Mouse (Mus musculus) c-Kit-positive CD71-positive TER-119-positive erythroid progenitor cells, embryonic 14.5 days (primary cell): ENCODE data around the gene Cfap298.

Experiments used
- DNase-seq: peaks from one replicate; pipeline ENCODE4 v3.0.0-alpha.2; 2013; ENCODE audit warnings: low spot score

The Cfap298 gene

GRCm38 (mm10) chr16:90911766-90912165 is 23.1 kb downstream of the Cfap298 start:
- DNase-seq, result no peak

DNA sequence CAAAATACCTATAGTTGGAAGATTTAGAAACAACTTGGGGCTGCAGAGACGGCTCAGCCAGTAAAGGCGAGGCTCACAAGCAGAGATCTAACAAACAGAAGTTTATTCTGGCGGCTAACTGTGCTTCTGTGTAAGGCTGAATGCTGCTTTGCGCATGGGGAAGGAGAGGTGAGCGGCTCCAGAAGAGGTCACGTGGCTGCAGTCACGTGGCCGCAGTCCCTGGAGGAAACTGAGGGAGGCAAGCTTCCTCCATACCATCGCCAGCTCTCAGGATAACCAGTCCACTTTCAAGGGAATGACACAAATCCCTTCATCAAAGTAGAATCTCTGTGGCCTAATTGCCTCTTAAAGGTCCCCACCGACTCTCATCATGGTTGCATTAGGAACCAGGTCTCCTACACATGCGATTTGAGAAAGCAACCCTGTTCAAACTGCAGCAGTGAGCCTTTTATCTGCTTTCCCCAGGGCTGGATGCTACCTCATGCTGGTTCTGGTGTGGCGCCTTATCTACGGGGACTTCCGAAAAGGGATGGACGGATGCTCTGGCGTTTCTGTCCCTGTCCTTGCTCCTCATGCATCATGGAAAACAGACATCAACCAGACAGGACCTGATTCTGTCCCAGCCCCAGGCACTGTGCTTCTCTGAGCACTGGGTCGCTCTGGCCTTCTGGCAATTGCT is 23.9 kb downstream of the Cfap298 start:
- DNase-seq, result no peak

DNA sequence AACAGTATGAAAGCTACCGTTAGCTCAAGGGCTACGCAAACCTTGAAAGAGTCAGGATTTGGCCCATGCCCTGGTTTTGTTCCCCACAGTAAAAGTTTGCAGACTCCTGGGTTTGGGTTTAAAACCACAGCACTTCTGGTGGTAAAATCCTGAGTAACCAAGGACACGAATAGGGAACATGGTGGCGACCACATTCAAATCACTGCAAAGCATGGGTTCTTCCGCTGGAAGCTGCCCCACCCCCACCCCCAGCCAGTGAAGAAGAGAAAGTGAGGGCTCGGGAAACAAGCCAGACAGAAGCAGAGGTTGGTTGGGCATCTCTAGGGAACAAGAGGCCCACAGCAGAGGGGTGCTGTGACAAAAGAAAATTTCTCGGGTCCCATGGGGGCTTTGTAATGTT is 27.7 kb downstream of the Cfap298 start:
- no peak for DNase-seq

GRCm38 (mm10) chr16:90903300-90903699 is 31.6 kb downstream of the Cfap298 start:
- no peak for DNase-seq

- DNase-seq, result no peak
These were observed 33.5 kb downstream of the Cfap298 start for GRCm38 (mm10) chr16:90901364-90901763.

DNA sequence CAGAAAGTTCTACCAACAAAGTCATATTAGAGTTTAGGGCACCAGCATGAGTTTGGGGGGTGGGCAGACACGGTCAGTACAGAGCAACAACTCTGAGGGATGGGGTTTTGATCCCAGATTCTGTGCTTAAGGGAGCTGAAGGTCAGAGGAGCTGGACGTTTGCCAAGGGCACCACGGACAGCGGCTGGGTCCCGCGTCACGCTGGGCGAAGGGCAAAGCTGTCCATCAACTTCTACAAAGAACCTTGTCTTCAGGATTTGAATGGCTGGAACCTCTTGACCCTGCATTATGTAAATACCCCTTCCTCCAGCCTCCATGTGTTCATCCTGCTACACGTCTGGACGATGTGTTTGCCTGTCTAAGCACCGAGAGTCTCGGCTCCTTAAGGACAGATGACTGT is 35.4 kb downstream of the Cfap298 start:
- no peak for DNase-seq

- no peak for DNase-seq
These were observed 37.3 kb downstream of the Cfap298 start for GRCm38 (mm10) chr16:90897651-90898050.

DNA sequence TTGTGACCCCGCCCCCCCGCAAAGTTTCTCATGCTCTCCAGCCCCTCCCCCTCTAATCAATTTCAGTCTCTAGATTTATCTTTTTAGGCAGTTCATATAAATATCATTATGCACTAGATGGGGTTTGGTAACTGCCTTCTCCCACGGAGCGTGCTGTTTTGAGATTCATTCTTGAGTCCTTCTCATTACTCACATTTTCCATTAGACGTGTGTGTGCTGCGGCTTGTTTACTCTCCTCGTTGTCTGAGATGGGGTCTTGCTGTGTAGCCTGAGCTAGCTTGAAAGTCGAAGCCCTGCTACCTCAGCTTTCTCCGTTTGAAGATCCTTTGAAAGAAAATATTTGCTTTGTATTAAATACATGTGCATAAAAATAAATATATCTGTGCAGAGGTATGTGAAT is 41.1 kb downstream of the Cfap298 start:
- DNase-seq, result no peak

DNA sequence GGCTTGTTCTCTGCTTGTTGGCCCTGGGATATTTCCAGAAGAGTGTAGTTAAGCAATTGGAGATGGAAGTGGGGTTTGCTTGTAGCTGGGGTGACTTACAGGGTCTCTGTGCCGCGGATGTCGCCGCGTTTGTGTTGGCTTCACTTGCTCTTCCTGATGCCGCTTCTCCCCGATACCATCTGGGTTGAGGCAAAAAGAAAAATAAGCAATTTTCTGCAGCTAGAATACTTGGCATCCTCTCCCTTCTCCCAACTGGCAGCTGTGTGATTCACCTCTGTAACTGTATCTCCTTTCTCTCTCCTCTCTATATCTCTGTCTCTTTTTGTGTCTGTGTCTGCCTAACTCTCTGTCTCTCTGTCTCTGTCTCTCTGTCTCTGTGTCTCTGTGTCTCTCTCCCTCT is 41.9 kb downstream of the Cfap298 start:
- no peak for DNase-seq

DNA sequence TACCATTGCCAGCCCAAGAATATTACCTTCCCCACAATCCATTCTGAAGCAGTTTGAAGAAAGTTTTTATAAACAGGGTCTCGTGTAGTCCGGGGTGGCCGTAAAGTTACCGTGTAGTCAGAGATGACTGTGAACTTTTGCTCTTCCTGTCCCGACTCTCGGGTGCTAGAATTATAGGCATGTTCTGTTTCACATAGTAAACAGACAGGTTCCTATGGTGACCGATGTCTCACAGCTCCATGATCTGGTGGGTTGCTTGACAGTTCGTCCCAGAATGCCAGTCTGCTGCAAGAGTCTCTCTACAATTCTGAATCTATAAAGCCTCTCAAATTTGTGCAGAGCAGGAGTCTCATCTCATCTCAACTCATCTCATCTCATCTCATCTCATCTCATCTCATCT is 42.8 kb downstream of the Cfap298 start:
- DNase-seq, result no peak

GRCm38 (mm10) chr16:90891601-90892000 is 43.3 kb downstream of the Cfap298 start:
- no peak for DNase-seq

- no peak for DNase-seq
These were observed 44.2 kb downstream of the Cfap298 start for GRCm38 (mm10) chr16:90890683-90891082.

DNA sequence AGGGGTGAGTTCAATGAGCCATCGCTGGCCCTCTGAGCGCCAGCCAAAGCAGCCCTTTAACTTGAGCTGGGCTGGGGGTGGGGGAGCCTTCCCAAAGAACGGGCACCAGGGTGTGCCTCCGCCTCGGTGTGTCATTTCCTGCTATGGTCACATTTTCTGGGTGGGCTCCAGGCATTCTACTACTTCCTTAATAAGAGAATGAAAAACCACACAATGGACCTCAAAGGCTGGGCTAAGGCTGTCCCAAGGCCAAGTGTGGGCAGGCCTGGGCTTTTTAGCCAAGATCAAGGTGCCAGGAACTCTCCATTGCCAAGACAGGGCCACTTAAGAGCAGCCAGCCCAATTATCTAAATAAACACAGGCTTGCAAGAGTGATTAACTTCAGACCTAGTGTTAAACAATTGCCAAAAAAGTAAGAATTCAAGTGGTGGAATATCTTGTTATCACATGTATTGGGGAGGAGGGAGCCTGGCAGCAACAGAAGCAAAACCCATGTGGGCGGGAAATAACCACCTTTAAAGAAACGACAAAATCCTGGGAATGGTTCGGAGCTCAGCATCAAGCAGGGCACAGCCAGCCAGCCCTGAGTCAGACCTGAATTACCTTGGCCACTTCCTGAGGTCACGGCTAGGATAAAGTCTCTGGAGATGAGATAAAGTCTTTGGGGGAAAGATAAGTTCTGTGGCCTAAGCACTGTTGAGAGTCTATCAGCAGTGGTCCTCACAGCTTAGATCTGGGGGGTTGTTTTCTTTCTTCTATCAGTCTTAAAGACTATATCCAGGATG is 48.9 kb downstream of the Cfap298 start:
- no peak for DNase-seq

DNA sequence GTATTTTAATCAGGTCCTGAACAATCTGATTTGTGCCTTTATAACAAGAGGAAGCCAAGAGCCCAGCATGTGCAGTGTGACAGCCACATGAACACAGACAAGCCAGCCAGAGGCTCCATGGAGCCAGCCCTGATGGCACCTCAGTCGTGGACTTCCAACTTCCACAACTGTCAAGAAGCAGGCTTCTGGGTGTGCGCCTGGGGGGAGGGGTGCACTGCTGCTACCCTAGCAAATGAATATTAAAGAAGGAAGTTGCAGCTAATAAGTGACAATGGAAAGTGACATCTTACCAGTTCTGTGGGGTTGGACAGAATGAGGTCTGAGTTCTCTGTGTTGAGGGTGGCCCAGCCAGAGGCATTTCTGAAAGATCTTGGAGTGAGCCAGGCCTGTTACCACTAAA is 49.6 kb downstream of the Cfap298 start:
- DNase-seq, result no peak

DNA sequence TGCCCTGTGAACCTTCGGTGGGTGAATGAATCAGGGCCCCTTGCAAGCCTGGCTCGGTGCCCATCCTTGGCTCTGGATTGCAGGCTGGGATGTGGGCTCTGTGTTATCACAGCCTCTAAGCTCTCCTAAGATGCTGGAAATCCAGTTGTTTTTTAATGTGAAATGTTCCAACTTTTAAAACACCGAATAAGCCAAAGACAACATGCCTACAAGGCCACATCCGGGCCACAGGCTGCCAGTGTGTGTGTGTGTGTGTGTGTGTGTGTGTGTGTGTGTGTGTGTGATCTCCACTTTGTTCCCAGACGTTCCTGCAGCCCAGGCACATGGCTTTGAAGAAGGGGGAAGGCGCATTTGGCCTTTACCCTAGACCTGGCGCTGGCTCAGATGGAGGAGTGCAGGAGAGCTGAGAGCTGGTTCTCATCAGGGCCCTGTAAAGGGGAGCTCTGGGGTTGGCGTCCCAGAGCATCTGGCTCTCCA is 52.4 kb downstream of the Cfap298 start:
- no peak for DNase-seq

- no peak for DNase-seq
These were observed 56.6 kb downstream of the Cfap298 start for GRCm38 (mm10) chr16:90878135-90878860.
